Mouse (Mus musculus): Measurements from ENCODE around the gene Krtap4-1. TPM values are rescaled to one million over a fixed set of nuclear protein-coding genes. Genes with fewer than 3 reads are reported as not detected.
"Not testable (repeated sequence)": the region's sequence is repeated elsewhere in the genome, so short reads cannot be mapped to it uniquely, and the experiment has no call there.

Gene Krtap4-1
- polyA plus RNA-seq, 1 experiment = not detected

- DNase-seq (ENCODE audit: low read depth, low spot score) = not testable (repeated sequence)
- 74% methylated on average over 6 of the region's 6 CpGs for WGBS
Observed at GRCm38 (mm10) chr11:99597742-99598141, 30.3 kb downstream of the Krtap4-1 start, which contains the start of gene Krtap9-3. TSS of gene Krtap9-3 (minus strand) at chr11:99598105.

- 68% methylated on average over 6 of the region's 6 CpGs for WGBS
- no peak for DNase-seq (ENCODE audit: low read depth, low spot score)
Observed at GRCm38 (mm10) chr11:99590981-99591380, 37.1 kb downstream of the Krtap4-1 start, which contains the start of gene Krtap1-3. TSS of gene Krtap1-3 (minus strand) at chr11:99591339.

- 78% methylated on average over 7 of the region's 7 CpGs for WGBS
Observed at GRCm38 (mm10) chr11:99585096-99585495, 42.9 kb downstream of the Krtap4-1 start.

GRCm38 (mm10) chr11:99583245-99583704 lies 44.8 kb downstream of the Krtap4-1 start, which contains the start of gene Krtap1-4:
TSS of gene Krtap1-4 (minus strand) at chr11:99583654.
- WGBS = 68% methylated on average over 5 of the region's 5 CpGs
- DNase-seq (ENCODE audit: low read depth, low spot score) = no peak

More at GRCm38 (mm10) chr11:99585096-99585495, 42.9 kb downstream of the Krtap4-1 start:
- no peak for DNase-seq (ENCODE audit: low read depth, low spot score)

GRCm38 (mm10) chr11:99581564-99581963 lies 46.5 kb downstream of the Krtap4-1 start:
- WGBS = 73% methylated on average over 6 of the region's 6 CpGs

GRCm38 (mm10) chr11:99581051-99581450 lies 47.0 kb downstream of the Krtap4-1 start:
- 82% methylated on average over 5 of the region's 5 CpGs for WGBS
- DNase-seq (ENCODE audit: low read depth, low spot score) = no peak

More at GRCm38 (mm10) chr11:99581564-99581963, 46.5 kb downstream of the Krtap4-1 start:
- DNase-seq (ENCODE audit: low read depth, low spot score) = no peak

- no peak for DNase-seq (ENCODE audit: low read depth, low spot score)
- WGBS = 80% methylated on average over 6 of the region's 6 CpGs
Observed at GRCm38 (mm10) chr11:99580636-99581035, 47.4 kb downstream of the Krtap4-1 start, which contains the start of gene Krtap1-5. TSS of gene Krtap1-5 (minus strand) at chr11:99581016.

Other genes with a start within 250 kb of the Krtap4-1 start
- 0.84 and 1.1 TPM in 2 replicates for gene Krt10, start 238.9 kb downstream of the Krtap4-1 start, polyA plus RNA-seq (2012; rRNA removed)
- 3.9 and 4.5 TPM in 2 replicates for gene Krt12, start 206.0 kb downstream of the Krtap4-1 start, polyA plus RNA-seq (2012; rRNA removed)
- gene Krt20, start 190.1 kb downstream of the Krtap4-1 start, polyA plus RNA-seq (2012; rRNA removed) = 409 and 926 TPM in 2 replicates
- 1.0 and 2.8 TPM in 2 replicates for gene Krt23, start 135.1 kb downstream of the Krtap4-1 start, polyA plus RNA-seq (2012; rRNA removed)
- gene Krt39, start 106.9 kb downstream of the Krtap4-1 start, polyA plus RNA-seq (2012; rRNA removed) = not detected in 2 replicates
- not detected in 2 replicates for gene Krt40, start 85.1 kb downstream of the Krtap4-1 start, polyA plus RNA-seq (2012; rRNA removed)
- gene Krtap3-3, start 77.4 kb downstream of the Krtap4-1 start, polyA plus RNA-seq (2012; rRNA removed) = not detected in 2 replicates
- not detected in 2 replicates for gene Krtap3-2, start 71.4 kb downstream of the Krtap4-1 start, polyA plus RNA-seq (2012; rRNA removed)
- not detected in 2 replicates for gene Gm11939, start 68.8 kb downstream of the Krtap4-1 start, polyA plus RNA-seq (2012; rRNA removed)
- 0.30 and 0.55 TPM in 2 replicates for gene Krtap3-1, start 61.6 kb downstream of the Krtap4-1 start, polyA plus RNA-seq (2012; rRNA removed)
- not detected in 2 replicates for gene Krtap1-5, start 47.2 kb downstream of the Krtap4-1 start, polyA plus RNA-seq (2012; rRNA removed)
- not detected in 2 replicates for gene Krtap1-4, start 44.6 kb downstream of the Krtap4-1 start, polyA plus RNA-seq (2012; rRNA removed)
- gene Krtap1-3, start 36.9 kb downstream of the Krtap4-1 start, polyA plus RNA-seq (2012; rRNA removed) = not detected in 2 replicates
- not detected in 2 replicates for gene Krtap9-3, start 30.1 kb downstream of the Krtap4-1 start, polyA plus RNA-seq (2012; rRNA removed)
- 0.21 TPM in 1 of 2 replicates, not detected in the other for gene Gm11938, start 24.9 kb downstream of the Krtap4-1 start, polyA plus RNA-seq (2012; rRNA removed)
- not detected in 2 replicates for gene Gm11937, start 18.0 kb downstream of the Krtap4-1 start, polyA plus RNA-seq (2012; rRNA removed)
- 0.22 TPM in 1 of 2 replicates, not detected in the other for gene Krtap2-4, start 13.4 kb downstream of the Krtap4-1 start, polyA plus RNA-seq (2012; rRNA removed)
- 0.26 TPM in 1 of 2 replicates, not detected in the other for gene Gm11562, start 7.8 kb downstream of the Krtap4-1 start, polyA plus RNA-seq (2012; rRNA removed)
- not detected in 2 replicates for gene Krtap4-2, start 6.8 kb upstream of the Krtap4-1 start, polyA plus RNA-seq (2012; rRNA removed)
- not detected in 2 replicates for gene Krtap4-7, start 15.9 kb upstream of the Krtap4-1 start, polyA plus RNA-seq (2012; rRNA removed)
- not detected in 2 replicates for gene Gm11555, start 22.0 kb upstream of the Krtap4-1 start, polyA plus RNA-seq (2012; rRNA removed)
- not detected in 2 replicates for gene Gm11563, start 30.7 kb upstream of the Krtap4-1 start, polyA plus RNA-seq (2012; rRNA removed)
- not detected in 2 replicates for gene Krtap4-6, start 37.7 kb upstream of the Krtap4-1 start, polyA plus RNA-seq (2012; rRNA removed)
- not detected in 2 replicates for gene Gm14190, start 62.5 kb upstream of the Krtap4-1 start, polyA plus RNA-seq (2012; rRNA removed)
- not detected in 2 replicates for gene Gm14180, start 106.1 kb upstream of the Krtap4-1 start, polyA plus RNA-seq (2012; rRNA removed)
- not detected in 2 replicates for gene Gm11595, start 144.7 kb upstream of the Krtap4-1 start, polyA plus RNA-seq (2012; rRNA removed)
- gene Krtap4-8, start 152.5 kb upstream of the Krtap4-1 start, polyA plus RNA-seq (2012; rRNA removed) = not detected in 2 replicates
- gene Krtap4-9, start 157.0 kb upstream of the Krtap4-1 start, polyA plus RNA-seq (2012; rRNA removed) = not detected in 2 replicates
- gene Gm11596, start 165.2 kb upstream of the Krtap4-1 start, polyA plus RNA-seq (2012; rRNA removed) = not detected in 2 replicates
- not detected in 2 replicates for gene Gm11569, start 170.7 kb upstream of the Krtap4-1 start, polyA plus RNA-seq (2012; rRNA removed)
- gene Gm11554, start 176.2 kb upstream of the Krtap4-1 start, polyA plus RNA-seq (2012; rRNA removed) = not detected in 2 replicates
- not detected in 2 replicates for gene Krtap4-13, start 181.7 kb upstream of the Krtap4-1 start, polyA plus RNA-seq (2012; rRNA removed)
- gene Gm11564, start 187.4 kb upstream of the Krtap4-1 start, polyA plus RNA-seq (2012; rRNA removed) = not detected in 2 replicates
- not detected in 2 replicates for gene 2300003K06Rik, start 209.8 kb upstream of the Krtap4-1 start, polyA plus RNA-seq (2012; rRNA removed)
- gene Krtap4-16, start 223.4 kb upstream of the Krtap4-1 start, polyA plus RNA-seq (2012; rRNA removed) = 0.11 and 0.33 TPM in 2 replicates
- not detected in 2 replicates for gene Gm11568, start 229.7 kb upstream of the Krtap4-1 start, polyA plus RNA-seq (2012; rRNA removed)
- not detected in 2 replicates for gene Gm11559, start 236.2 kb upstream of the Krtap4-1 start, polyA plus RNA-seq (2012; rRNA removed)
- not detected in 2 replicates for gene Krtap9-1, start 245.2 kb upstream of the Krtap4-1 start, polyA plus RNA-seq (2012; rRNA removed)

All from large intestine, adult 2 months (tissue).